Mouse (Mus musculus): ENCODE measurements around the gene Prkce. TPM values are rescaled to one million over a fixed set of nuclear protein-coding genes. Genes with fewer than 3 reads are reported as not detected.

Prkce gene
- polyA plus RNA-seq, 1 experiment, result 9.6 TPM

DNA sequence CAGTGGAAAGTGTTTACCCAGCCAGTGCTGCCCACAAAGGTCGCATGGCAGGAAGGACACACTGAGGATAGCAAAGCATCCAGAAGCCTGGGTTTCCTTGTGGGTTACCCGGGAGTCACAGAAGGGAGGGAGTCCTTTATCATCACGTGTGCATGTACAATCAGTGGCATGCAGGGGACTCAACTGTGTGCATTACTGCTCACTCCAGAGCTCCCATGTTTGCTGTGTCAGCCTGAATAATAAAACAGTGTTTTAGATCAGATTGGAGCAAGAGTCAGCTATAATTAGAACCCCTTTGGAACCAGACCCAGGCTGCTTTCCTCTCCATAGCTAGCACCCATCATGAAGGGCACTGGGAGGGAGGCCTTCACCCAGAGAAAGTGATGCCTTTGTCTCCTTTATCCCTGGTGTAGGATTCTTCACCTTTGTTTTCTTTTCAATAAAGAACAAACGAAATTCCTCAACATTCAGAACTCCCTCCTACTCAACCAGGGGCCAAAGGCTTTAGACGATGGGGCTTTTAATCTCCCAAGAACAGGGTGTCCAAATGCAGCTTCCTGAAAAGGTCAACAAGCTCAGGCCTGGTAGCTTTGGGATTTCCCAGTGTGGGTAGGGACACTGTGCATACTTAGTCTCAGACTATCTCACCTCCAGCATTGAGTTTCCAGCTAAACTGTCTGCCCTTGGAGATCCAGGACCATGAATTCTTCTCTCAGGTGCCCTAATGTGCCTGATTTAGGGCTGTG, 421.3 kb downstream of the Prkce start:
- no peak overlapping the region for H3K27ac ChIP-seq (ENCODE audit: insufficient read depth, low read length)
- no peak overlapping the region for H3K4me3 ChIP-seq (ENCODE audit: insufficient read depth, low read length)
- H3K4me1 ChIP-seq (ENCODE audit: control insufficient read depth, insufficient read depth, low read length), result no peaks in the 10 kb centered on the region; the same call in 1 of the 2 replicates
- TF ChIP-seq POLR2A (IDR thresholded peaks at IDR 0.05; ENCODE audit: low read depth, low read length), result no peak
- no peak for TF ChIP-seq CTCF (IDR thresholded peaks at IDR 0.05; ENCODE audit: borderline replicate concordance, insufficient read depth, low read length)

DNA sequence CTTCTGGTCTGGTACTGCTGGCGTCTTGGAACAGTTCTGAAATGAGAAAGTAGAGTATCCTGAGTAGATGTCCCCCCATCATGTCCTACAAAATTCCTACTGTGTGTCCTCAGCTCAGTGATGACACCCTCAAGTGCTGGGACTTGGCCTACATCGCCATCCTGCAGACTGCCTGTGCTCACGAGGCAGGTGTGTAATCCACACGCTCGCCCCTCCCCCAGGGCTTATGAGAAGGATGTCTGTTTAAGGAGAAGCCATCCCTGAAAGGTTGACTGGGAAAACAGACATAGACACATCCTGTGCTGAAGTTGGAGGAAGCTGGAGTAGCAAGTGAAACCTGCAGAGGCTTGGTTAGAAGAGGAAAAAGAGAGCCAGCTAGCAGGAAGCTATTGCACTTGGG, 422.1 kb downstream of the Prkce start:
- TF ChIP-seq POLR2A (IDR thresholded peaks at IDR 0.05; ENCODE audit: low read depth, low read length) (no peak), CTCF (IDR thresholded peaks at IDR 0.05; ENCODE audit: borderline replicate concordance, insufficient read depth, low read length) (no peak)

DNA sequence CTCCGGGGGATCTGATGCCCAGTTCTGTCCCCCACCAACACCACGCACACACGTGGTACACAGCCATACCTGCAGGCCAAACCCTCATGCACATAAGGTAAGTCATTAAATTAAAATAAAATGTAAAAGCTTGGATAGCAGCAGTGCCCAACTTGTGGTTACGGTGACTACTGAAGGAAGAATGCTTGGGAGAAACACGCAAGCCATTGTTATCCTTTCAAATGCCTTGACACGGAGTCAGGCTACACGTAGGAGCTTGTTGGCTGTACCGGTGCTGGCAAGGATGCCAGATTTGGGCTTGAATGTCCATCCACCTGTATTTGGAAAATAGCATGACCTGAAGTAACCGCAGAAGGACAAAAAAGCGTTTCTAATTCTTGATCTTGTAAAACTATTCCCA, 423.7 kb downstream of the Prkce start:
- H3K4me1 ChIP-seq (ENCODE audit: control insufficient read depth, insufficient read depth, low read length), result no peaks in the 10 kb centered on the region; the same call in 1 of the 2 replicates
- no peak overlapping the region for H3K27ac ChIP-seq (ENCODE audit: insufficient read depth, low read length)
- no peak for TF ChIP-seq CTCF (IDR thresholded peaks at IDR 0.05; ENCODE audit: borderline replicate concordance, insufficient read depth, low read length)
- no peak for TF ChIP-seq POLR2A (IDR thresholded peaks at IDR 0.05; ENCODE audit: low read depth, low read length)
- H3K4me3 ChIP-seq (ENCODE audit: insufficient read depth, low read length), result no peak overlapping the region

More for the DNA sequence above, 422.1 kb downstream of the Prkce start:
- Histone ChIP-seq H3K4me3 (ENCODE audit: insufficient read depth, low read length) (no peak overlapping the region), H3K4me1 (ENCODE audit: control insufficient read depth, insufficient read depth, low read length) (no peaks in the 10 kb centered on the region; the same call in 1 of the 2 replicates), H3K27ac (ENCODE audit: insufficient read depth, low read length) (no peak overlapping the region)

DNA sequence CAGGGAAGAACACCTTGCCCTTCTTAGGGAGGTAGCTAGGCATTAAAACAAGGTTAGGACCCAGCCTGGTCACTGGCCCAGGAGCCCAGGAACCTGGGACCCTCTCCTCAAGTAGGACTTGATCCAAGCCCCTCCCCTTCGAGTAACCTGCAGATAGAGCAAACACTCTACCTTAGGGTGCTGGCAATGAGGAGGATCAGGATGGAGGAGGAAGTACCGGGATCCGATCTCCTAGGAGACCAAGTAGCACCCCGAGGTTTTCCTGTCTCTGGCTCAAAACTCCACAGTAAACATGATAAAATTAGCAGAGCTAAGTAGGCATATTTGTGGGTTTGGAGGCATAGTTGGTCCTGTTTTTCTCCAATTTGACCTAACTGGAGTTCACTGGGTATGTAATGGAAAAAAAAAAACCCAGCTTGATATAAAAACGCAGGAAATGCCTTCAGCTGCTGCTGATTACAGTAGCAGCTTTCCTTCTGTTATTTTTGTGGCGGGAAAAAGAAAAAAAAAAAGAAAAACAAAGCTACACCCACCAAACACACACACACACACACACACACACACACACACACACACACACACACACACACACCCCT, 425.5 kb downstream of the Prkce start:
- peak overlapping the region; percentile 45; the same call in 1 of the 2 replicates for H3K27ac ChIP-seq (ENCODE audit: insufficient read depth, low read length)
- H3K4me3 ChIP-seq (ENCODE audit: insufficient read depth, low read length), result no peak overlapping the region
- H3K4me1 ChIP-seq (ENCODE audit: control insufficient read depth, insufficient read depth, low read length), result no peaks in the 10 kb centered on the region
- TF ChIP-seq POLR2A (IDR thresholded peaks at IDR 0.05; ENCODE audit: low read depth, low read length) (no peak), CTCF (IDR thresholded peaks at IDR 0.05; ENCODE audit: borderline replicate concordance, insufficient read depth, low read length) (no peak)

DNA sequence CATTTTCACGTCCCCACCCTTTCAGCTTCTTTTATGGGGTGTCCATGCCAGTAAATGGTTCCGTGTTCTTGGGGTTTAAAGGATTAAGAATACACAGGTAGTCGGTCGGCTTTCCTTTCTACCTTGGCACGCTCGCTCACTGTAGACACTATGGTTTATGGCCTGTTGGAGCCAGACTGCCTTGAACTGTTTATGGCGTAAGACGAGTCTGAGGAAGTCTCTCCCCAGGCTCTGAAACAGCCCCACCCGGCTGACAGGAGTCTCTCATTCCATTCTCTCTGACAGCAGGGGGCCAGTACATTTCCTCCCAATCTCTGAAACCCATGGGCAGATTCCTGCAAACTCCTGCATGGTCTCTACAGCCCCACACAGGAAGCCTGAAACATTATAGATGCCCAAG, 427.9 kb downstream of the Prkce start:
- H3K4me1 ChIP-seq (ENCODE audit: control insufficient read depth, insufficient read depth, low read length), result no peaks in the 10 kb centered on the region

DNA sequence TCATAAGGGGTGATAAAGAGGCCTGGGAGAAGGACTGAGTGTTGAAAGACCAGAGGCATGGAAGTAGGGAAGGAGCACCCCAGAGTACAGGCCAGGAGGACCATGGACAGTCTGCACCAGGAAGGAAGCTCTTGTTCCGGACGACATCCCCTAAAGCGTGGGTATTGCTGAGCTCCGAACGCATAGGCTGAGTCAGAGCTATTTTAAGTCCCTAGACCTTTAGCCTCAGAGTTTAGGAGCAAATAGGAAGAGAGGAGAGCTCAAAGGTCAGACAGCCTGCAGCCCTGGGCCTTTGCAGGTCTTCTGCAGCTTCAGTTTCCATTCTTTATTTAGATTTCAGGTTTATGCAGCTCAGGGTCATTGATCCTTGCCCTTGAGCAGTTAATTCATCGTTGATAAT, 433.5 kb downstream of the Prkce start:
- no peak for TF ChIP-seq CTCF (IDR thresholded peaks at IDR 0.05; ENCODE audit: borderline replicate concordance, insufficient read depth, low read length)
- TF ChIP-seq POLR2A (IDR thresholded peaks at IDR 0.05; ENCODE audit: low read depth, low read length), result no peak
- Histone ChIP-seq H3K27ac (ENCODE audit: insufficient read depth, low read length) (no peak overlapping the region), H3K4me1 (ENCODE audit: control insufficient read depth, insufficient read depth, low read length) (peaks cover 2% of the 10 kb centered on the region; the same call in 1 of the 2 replicates), H3K4me3 (ENCODE audit: insufficient read depth, low read length) (no peak overlapping the region)

More for the DNA sequence above, 427.9 kb downstream of the Prkce start:
- Histone ChIP-seq H3K27ac (ENCODE audit: insufficient read depth, low read length) (no peak overlapping the region), H3K4me3 (ENCODE audit: insufficient read depth, low read length) (no peak overlapping the region)
- TF ChIP-seq CTCF (IDR thresholded peaks at IDR 0.05; ENCODE audit: borderline replicate concordance, insufficient read depth, low read length) (no peak), POLR2A (IDR thresholded peaks at IDR 0.05; ENCODE audit: low read depth, low read length) (no peak)

DNA sequence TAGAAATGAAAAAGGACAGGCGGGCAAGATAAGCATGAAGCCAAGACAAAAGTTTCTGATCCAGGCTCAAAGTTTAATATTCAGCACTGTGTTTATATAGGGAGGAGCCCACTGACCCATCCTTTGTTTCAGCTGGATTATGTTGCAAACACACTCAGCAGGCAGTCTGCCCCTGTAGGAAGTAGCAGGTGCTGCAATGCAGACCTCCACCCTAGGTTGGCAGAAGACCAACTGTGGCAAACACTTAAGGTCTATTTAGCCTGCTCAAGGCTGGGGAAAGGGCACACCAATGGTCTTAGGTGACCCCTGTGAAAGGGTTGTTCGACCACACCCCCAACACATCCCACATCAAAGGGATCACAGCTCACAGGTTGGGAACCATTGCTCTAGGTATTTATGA, 434.3 kb downstream of the Prkce start:
- H3K4me1 ChIP-seq (ENCODE audit: control insufficient read depth, insufficient read depth, low read length), result peaks cover 2% of the 10 kb centered on the region; the same call in 1 of the 2 replicates
- H3K4me3 ChIP-seq (ENCODE audit: insufficient read depth, low read length), result no peak overlapping the region

DNA sequence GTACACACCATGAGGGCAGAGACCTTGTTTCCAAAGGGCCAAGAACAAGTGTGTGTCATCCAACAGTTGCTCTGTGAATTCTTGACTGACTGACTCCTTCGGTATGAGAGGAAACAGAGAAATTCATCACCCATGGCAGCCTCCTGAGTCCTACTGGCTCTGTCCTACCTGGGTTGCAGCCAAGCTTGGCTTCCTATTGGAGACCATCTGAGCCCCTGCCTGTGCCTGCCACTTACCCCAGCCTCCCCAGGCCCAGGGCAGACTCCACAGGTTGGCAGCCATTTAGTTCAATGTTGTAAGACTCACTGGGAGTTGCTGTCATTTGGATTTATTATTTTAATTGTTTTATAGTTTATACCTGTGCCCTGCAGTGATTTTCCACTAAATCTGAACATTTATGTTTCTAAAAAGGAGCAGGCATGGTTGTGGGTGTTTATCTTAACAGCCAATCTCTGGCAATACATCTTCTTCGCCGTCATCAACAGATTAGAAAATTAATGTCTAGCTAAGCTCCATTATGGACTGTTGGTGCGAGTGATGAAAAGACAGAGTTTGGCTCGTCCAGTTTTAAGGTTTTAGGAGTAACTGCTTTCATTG, 436.4 kb downstream of the Prkce start:
- Histone ChIP-seq H3K4me1 (ENCODE audit: control insufficient read depth, insufficient read depth, low read length) (peaks cover 2% of the 10 kb centered on the region; the same call in 1 of the 2 replicates), H3K27ac (ENCODE audit: insufficient read depth, low read length) (no peak overlapping the region), H3K4me3 (ENCODE audit: insufficient read depth, low read length) (no peak overlapping the region)
- TF ChIP-seq CTCF (IDR thresholded peaks at IDR 0.05; ENCODE audit: borderline replicate concordance, insufficient read depth, low read length) (no peak), POLR2A (IDR thresholded peaks at IDR 0.05; ENCODE audit: low read depth, low read length) (no peak)

More for the DNA sequence above, 434.3 kb downstream of the Prkce start:
- TF ChIP-seq CTCF (IDR thresholded peaks at IDR 0.05; ENCODE audit: borderline replicate concordance, insufficient read depth, low read length) (no peak), POLR2A (IDR thresholded peaks at IDR 0.05; ENCODE audit: low read depth, low read length) (no peak)
- no peak overlapping the region for H3K27ac ChIP-seq (ENCODE audit: insufficient read depth, low read length)

DNA sequence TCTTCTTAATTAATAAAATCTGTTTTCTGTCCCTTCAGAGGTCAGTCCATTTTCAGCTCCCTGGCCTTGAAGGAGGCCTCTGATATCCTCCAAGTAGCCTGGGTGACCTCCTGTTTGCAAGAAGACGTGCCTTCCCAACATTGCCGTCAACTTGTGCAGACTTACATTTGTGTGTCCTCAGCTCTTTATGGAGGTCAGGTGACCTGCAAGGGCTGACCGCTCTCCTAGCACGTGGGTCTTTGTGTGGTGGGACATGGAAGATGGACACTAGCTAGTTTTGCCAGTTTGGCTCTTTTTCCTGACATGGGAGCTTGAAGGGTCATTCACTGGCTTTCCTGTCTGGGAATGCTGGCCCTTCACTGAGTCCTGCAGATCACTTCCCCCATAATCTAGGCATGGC, 440.4 kb downstream of the Prkce start:
- Histone ChIP-seq H3K27ac (ENCODE audit: insufficient read depth, low read length) (no peak overlapping the region), H3K4me1 (ENCODE audit: control insufficient read depth, insufficient read depth, low read length) (peaks cover 2% of the 10 kb centered on the region; the same call in 1 of the 2 replicates), H3K4me3 (ENCODE audit: insufficient read depth, low read length) (no peak overlapping the region)
- TF ChIP-seq POLR2A (IDR thresholded peaks at IDR 0.05; ENCODE audit: low read depth, low read length) (no peak), CTCF (IDR thresholded peaks at IDR 0.05; ENCODE audit: borderline replicate concordance, insufficient read depth, low read length) (no peak)
